Mouse (Mus musculus): ENCODE measurements around the gene Rftn2. TPM values are rescaled to one million over a fixed set of nuclear protein-coding genes. Genes with fewer than 3 reads are reported as not detected.

Gene Rftn2
- polyA plus RNA-seq, 1 experiment = not detected

GRCm38 (mm10) chr1:55179917-55180566 is 46.5 kb downstream of the Rftn2 start:
- no peaks in the 10 kb centered on the region for H3K27me3 ChIP-seq (replicated peaks)
- H3K36me3 ChIP-seq (replicated peaks; ENCODE audit: low read length) = no peaks in the 10 kb centered on the region
- peaks cover 14% of the 10 kb centered on the region for H3K9me3 ChIP-seq
- no peak for TF ChIP-seq FLI1 (IDR thresholded peaks at IDR 0.05; ENCODE audit: low read length)
- TF ChIP-seq GATA1 (IDR thresholded peaks at IDR 0.05; ENCODE audit: borderline replicate concordance, low read length) = no peak
- H3K4me1 ChIP-seq = no peaks in the 10 kb centered on the region
- no peak overlapping the region for H3K4me3 ChIP-seq (replicated peaks)

GRCm38 (mm10) chr1:55174558-55175034 is 52.0 kb downstream of the Rftn2 start:
- peaks cover 21% of the 10 kb centered on the region for H3K9me3 ChIP-seq
- no peaks in the 10 kb centered on the region for H3K36me3 ChIP-seq (replicated peaks; ENCODE audit: low read length)
- H3K4me3 ChIP-seq (replicated peaks) = no peak overlapping the region
- no peak for TF ChIP-seq FLI1 (IDR thresholded peaks at IDR 0.05; ENCODE audit: low read length)
- TF ChIP-seq GATA1 (IDR thresholded peaks at IDR 0.05; ENCODE audit: borderline replicate concordance, low read length) = no peak
- no peaks in the 10 kb centered on the region for H3K4me1 ChIP-seq
- H3K27me3 ChIP-seq (replicated peaks) = no peaks in the 10 kb centered on the region

- Histone ChIP-seq H3K4me1 (no peaks in the 10 kb centered on the region), H3K4me3 (replicated peaks) (no peak overlapping the region), H3K9me3 (peaks cover 25% of the 10 kb centered on the region), H3K27me3 (replicated peaks) (no peaks in the 10 kb centered on the region), H3K36me3 (replicated peaks; ENCODE audit: low read length) (no peaks in the 10 kb centered on the region)
- TF ChIP-seq GATA1 (IDR thresholded peaks at IDR 0.05; ENCODE audit: borderline replicate concordance, low read length) (no peak), FLI1 (IDR thresholded peaks at IDR 0.05; ENCODE audit: low read length) (no peak)
These were observed 52.6 kb downstream of the Rftn2 start for GRCm38 (mm10) chr1:55173720-55174557.

- peaks cover 32% of the 10 kb centered on the region for H3K9me3 ChIP-seq
- no peaks in the 10 kb centered on the region for H3K27me3 ChIP-seq (replicated peaks)
- H3K4me1 ChIP-seq = no peaks in the 10 kb centered on the region
- no peak overlapping the region for H3K4me3 ChIP-seq (replicated peaks)
- H3K36me3 ChIP-seq (replicated peaks; ENCODE audit: low read length) = no peaks in the 10 kb centered on the region
- TF ChIP-seq GATA1 (IDR thresholded peaks at IDR 0.05; ENCODE audit: borderline replicate concordance, low read length) (no peak), FLI1 (IDR thresholded peaks at IDR 0.05; ENCODE audit: low read length) (no peak)
These were observed 54.9 kb downstream of the Rftn2 start for GRCm38 (mm10) chr1:55171361-55172325.

DNA sequence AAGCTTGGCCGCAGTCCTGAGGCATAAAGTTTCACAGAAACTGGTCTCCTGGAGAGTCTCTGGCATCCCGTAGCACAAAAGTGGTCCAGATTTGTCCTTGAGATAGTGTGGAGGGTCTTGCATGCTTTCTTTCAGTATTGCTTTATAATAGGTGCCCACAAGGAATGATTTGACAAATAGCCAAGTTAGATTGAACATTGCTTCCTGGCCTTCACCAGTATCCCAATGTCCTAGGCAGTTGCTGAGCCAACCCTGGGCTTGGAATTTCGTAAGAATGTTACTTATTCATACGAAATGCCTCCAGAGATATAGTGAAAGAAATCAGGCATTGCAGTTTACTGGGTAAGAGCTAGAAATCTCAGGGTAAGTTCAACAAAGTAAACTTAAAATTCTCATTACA is 58.0 kb downstream of the Rftn2 start:
- Histone ChIP-seq H3K36me3 (replicated peaks; ENCODE audit: low read length) (no peaks in the 10 kb centered on the region), H3K4me3 (replicated peaks) (no peak overlapping the region), H3K9me3 (peaks cover 27% of the 10 kb centered on the region), H3K4me1 (0 out of 2 replicates have a peak, but pooled peaks cover 3% of the 10 kb centered on the region), H3K27me3 (replicated peaks) (no peaks in the 10 kb centered on the region)
- TF ChIP-seq FLI1 (IDR thresholded peaks at IDR 0.05; ENCODE audit: low read length) = no peak
- TF ChIP-seq GATA1 (IDR thresholded peaks at IDR 0.05; ENCODE audit: borderline replicate concordance, low read length) = no peak

- Histone ChIP-seq H3K4me1 (0 out of 2 replicates have a peak, but pooled peaks cover 3% of the 10 kb centered on the region), H3K36me3 (replicated peaks; ENCODE audit: low read length) (no peaks in the 10 kb centered on the region), H3K27me3 (replicated peaks) (no peaks in the 10 kb centered on the region), H3K4me3 (replicated peaks) (no peak overlapping the region), H3K9me3 (peaks cover 20% of the 10 kb centered on the region)
- TF ChIP-seq GATA1 (IDR thresholded peaks at IDR 0.05; ENCODE audit: borderline replicate concordance, low read length) (no peak), FLI1 (IDR thresholded peaks at IDR 0.05; ENCODE audit: low read length) (no peak)
These were observed 59.0 kb downstream of the Rftn2 start for GRCm38 (mm10) chr1:55167560-55167959.

DNA sequence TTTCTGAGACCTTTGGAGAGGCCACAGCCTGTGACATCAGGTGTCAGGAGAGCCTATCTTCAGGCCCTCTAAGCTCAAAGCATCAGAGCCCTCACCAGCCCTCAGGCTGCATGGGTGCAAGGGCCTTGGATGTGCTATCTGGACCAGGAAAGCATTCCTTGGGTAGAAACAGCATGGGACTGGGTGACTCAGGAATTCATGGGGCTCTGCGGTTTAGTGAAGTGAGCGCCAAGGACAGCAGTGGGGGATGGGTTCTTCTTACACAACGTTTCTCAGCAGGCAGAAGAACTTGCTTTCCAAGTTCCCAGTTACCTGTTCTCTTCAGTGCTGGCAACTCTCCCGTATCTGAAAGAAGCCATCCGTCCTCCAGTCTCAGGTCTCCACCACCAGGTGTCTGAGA is 62.6 kb downstream of the Rftn2 start:
- H3K4me3 ChIP-seq (replicated peaks) = no peak overlapping the region
- H3K27me3 ChIP-seq (replicated peaks) = no peaks in the 10 kb centered on the region
- 0 out of 2 replicates have a peak, but pooled peaks cover 3% of the 10 kb centered on the region for H3K4me1 ChIP-seq
- TF ChIP-seq GATA1 (IDR thresholded peaks at IDR 0.05; ENCODE audit: borderline replicate concordance, low read length) (no peak), FLI1 (IDR thresholded peaks at IDR 0.05; ENCODE audit: low read length) (no peak)
- peaks cover 15% of the 10 kb centered on the region for H3K9me3 ChIP-seq
- H3K36me3 ChIP-seq (replicated peaks; ENCODE audit: low read length) = peaks cover 13% of the 10 kb centered on the region

DNA sequence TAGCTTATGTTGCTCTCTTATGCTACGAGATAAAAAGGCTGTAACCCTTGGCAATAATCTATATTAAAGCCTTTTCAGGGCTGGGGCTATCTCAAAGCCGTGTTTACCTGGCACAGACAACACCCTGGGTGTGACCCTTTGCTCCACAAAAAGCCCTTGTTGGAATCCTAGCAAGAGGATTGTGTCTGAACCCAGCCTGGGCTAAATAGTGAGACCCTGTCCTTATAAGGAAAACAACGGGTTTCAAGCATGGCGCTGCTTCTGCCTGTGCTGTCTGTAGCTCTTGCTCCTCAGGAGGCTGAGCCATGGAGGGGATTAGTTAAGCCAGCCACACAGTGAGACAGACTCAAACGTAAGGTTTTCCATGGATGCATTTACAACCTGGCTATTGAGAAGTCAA is 63.8 kb downstream of the Rftn2 start:
- Histone ChIP-seq H3K9me3 (peaks cover 8% of the 10 kb centered on the region; the same call in 1 of the 2 replicates), H3K4me3 (replicated peaks) (no peak overlapping the region), H3K4me1 (0 out of 2 replicates have a peak, but pooled peaks cover 3% of the 10 kb centered on the region), H3K36me3 (replicated peaks; ENCODE audit: low read length) (peaks cover 26% of the 10 kb centered on the region), H3K27me3 (replicated peaks) (no peaks in the 10 kb centered on the region)
- TF ChIP-seq GATA1 (IDR thresholded peaks at IDR 0.05; ENCODE audit: borderline replicate concordance, low read length) (no peak), FLI1 (IDR thresholded peaks at IDR 0.05; ENCODE audit: low read length) (no peak)

GRCm38 (mm10) chr1:55161895-55162294 is 64.7 kb downstream of the Rftn2 start:
- Histone ChIP-seq H3K4me1 (0 out of 2 replicates have a peak, but pooled peaks cover 3% of the 10 kb centered on the region), H3K4me3 (replicated peaks) (no peak overlapping the region), H3K36me3 (replicated peaks; ENCODE audit: low read length) (peaks cover 34% of the 10 kb centered on the region), H3K9me3 (peaks cover 8% of the 10 kb centered on the region; the same call in 1 of the 2 replicates), H3K27me3 (replicated peaks) (no peaks in the 10 kb centered on the region)
- no peak for TF ChIP-seq GATA1 (IDR thresholded peaks at IDR 0.05; ENCODE audit: borderline replicate concordance, low read length)
- TF ChIP-seq FLI1 (IDR thresholded peaks at IDR 0.05; ENCODE audit: low read length) = no peak
